Mouse (Mus musculus) stomach, postnatal 0 days (tissue): Measurements from ENCODE around the gene Nono. TPM values are rescaled to one million over a fixed set of nuclear protein-coding genes. Genes with fewer than 3 reads are reported as not detected.
"Not testable (repeated sequence)": the region's sequence is repeated elsewhere in the genome, so short reads cannot be mapped to it uniquely, and the experiment has no call there.

ENCODE experiments used
- ATAC-seq: fragments of 200-750 bp; cut with Nextera tagmentation; 2 replicates; pipeline ENCODE4 v1.8.0; 2017; ENCODE audit not compliant: low FRiP score, low TSS enrichment
- DNase-seq: peaks from one replicate; pipeline ENCODE4 v3.0.0-alpha.2; 2016; ENCODE audit warnings: low spot score
- H3K27ac ChIP-seq: fragments of 300-500 bp; sonication (generic); replicated peaks from 2 replicates; pipeline ENCODE4 v1.5.1; 2014; ENCODE audit warnings: mild to moderate bottlenecking, control low read depth
- H3K27me3 ChIP-seq: fragments of 300-500 bp; sonication (generic); 2 replicates; pipeline ENCODE4 v1.6.1; 2014; ENCODE audit warnings: low read length; ENCODE audit not compliant: control insufficient read depth, insufficient read depth
- H3K36me3 ChIP-seq: fragments of 300-500 bp; sonication (generic); 2 replicates; pipeline ENCODE4 v1.6.1; 2014; ENCODE audit warnings: low read length, mixed read lengths; ENCODE audit not compliant: control insufficient read depth, insufficient read depth
- H3K4me1 ChIP-seq: fragments of 300-500 bp; sonication (generic); replicated peaks from 2 replicates; pipeline ENCODE4 v1.6.1; 2014; ENCODE audit warnings: antibody characterized with exemption; ENCODE audit not compliant: control insufficient read depth, insufficient read depth
- H3K4me2 ChIP-seq: fragments of 300-500 bp; sonication (generic); replicated peaks from 2 replicates; pipeline ENCODE4 v1.6.1; 2014; ENCODE audit warnings: low read depth, mild to moderate bottlenecking, control low read depth, moderate library complexity
- H3K4me3 ChIP-seq: fragments of 300-500 bp; sonication (generic); 2 replicates; pipeline ENCODE4 v1.5.1; 2014; ENCODE audit warnings: low read depth, low read length, control low read depth
- H3K9ac ChIP-seq: fragments of 300-500 bp; sonication (generic); 2 replicates; pipeline ENCODE4 v1.6.1; 2014; ENCODE audit warnings: mild to moderate bottlenecking, low read length, control low read depth, mixed read lengths
- H3K9me3 ChIP-seq: fragments of 300-500 bp; sonication (generic); 2 replicates; pipeline ENCODE4 v1.6.1; 2016; ENCODE audit warnings: low read length; ENCODE audit not compliant: control insufficient read depth
- CTCF ChIP-seq: IDR thresholded peaks from 2 replicates; pipeline ENCODE4 v1.5.1; 2016; ENCODE audit warnings: antibody characterized with exemption, low read depth, mild to moderate bottlenecking, moderate library complexity
- EP300 ChIP-seq: optimal IDR thresholded peaks from 2 replicates; pipeline ENCODE3; 2016; ENCODE audit warnings: antibody characterized with exemption
- WGBS: fragments of 180-500 bp; shearing (Covaris S2); extraction: QIAGEN DNeasy Blood & Tissue Kit; methylation state at CpG from one replicate; pipeline ENCODE4 v1.1.7; 2014; 5-methylcytosine and 5-hydroxymethylcytosine counted together
- polyA plus RNA-seq: library from polyadenylated mRNA; unstranded; fragments of >200 nt; fragmentation: Nextera tagmentation; extraction: Ambion mirVana; gene quantifications from 2 replicates; pipeline ENCODE4 v1.2.1, GENCODE M21; 2015

The Nono gene
- polyA plus RNA-seq, 1 experiment from 2014 or later, result 107 TPM

DNA sequence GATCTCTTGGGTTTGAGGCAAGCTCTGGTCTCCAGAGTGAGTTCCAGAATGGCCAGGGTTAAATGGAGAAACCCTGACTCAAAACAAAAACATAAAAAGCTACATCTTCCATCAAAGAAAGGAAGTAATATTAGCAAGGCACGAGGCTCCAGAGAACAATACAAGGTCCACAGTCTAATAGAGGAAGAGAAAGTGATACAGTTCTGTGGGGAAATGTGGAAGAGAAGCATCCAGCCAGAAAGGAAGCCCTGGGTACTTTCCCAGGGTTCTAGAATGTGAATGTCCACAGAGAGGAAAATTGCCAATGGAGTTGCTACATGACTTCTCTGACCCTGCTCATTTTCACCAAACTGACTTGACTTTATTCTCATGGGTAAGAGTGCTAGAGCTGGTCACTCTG is 22.0 kb downstream of the Nono start:
- no peak for ATAC-seq
- no peak overlapping the region for H3K4me2 ChIP-seq
- no peak overlapping the region for H3K27ac ChIP-seq
- H3K27me3 ChIP-seq, result no peaks in the 10 kb centered on the region
- H3K9ac ChIP-seq, result no peak overlapping the region
- H3K9me3 ChIP-seq, result no peaks in the 10 kb centered on the region
- H3K36me3 ChIP-seq, result no peaks in the 10 kb centered on the region
- H3K4me1 ChIP-seq, result no peaks in the 10 kb centered on the region
- WGBS, result 38% methylated on average over 1 of the region's 1 CpGs
- H3K4me3 ChIP-seq, result no peak overlapping the region
- TF ChIP-seq CTCF (no peak), EP300 (no peak)
- DNase-seq, result no peak

GRCm38 (mm10) chrX:101451591-101451990 is 22.5 kb downstream of the Nono start:
- H3K9ac ChIP-seq, result no peak overlapping the region
- H3K9me3 ChIP-seq, result no peaks in the 10 kb centered on the region
- ATAC-seq (no peak), DNase-seq (no peak)
- no peak overlapping the region for H3K27ac ChIP-seq
- H3K4me3 ChIP-seq, result no peak overlapping the region
- TF ChIP-seq CTCF, result no peak
- no peak for TF ChIP-seq EP300
- H3K36me3 ChIP-seq, result no peaks in the 10 kb centered on the region
- WGBS, result 81% methylated on average over 3 of the region's 3 CpGs
- no peaks in the 10 kb centered on the region for H3K4me1 ChIP-seq
- H3K4me2 ChIP-seq, result no peak overlapping the region
- no peaks in the 10 kb centered on the region for H3K27me3 ChIP-seq

DNA sequence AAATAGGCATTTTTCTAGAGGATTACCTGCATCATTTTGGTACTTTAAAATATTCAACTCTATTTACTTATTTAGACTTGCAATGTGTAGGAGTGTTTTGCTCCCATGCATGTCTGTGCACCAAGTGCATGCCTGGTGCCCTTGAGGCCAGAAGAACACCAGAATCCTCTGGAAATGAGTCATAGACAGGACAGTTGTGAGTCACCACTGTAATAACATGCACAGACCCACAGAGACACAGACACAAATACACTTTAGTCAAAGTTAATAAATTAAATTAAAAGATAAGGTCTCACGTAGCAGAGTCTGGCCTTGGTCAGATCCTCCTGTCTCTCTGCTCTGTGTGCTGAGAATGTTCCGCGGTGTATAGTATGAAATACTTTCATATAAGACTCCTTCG is 43.1 kb downstream of the Nono start:
- Histone ChIP-seq H3K4me1 (no peaks in the 10 kb centered on the region), H3K27ac (no peak overlapping the region), H3K4me2 (no peak overlapping the region), H3K36me3 (no peaks in the 10 kb centered on the region), H3K4me3 (no peak overlapping the region), H3K27me3 (no peaks in the 10 kb centered on the region), H3K9ac (no peak overlapping the region), H3K9me3 (no peaks in the 10 kb centered on the region)
- TF ChIP-seq CTCF, result no peak
- TF ChIP-seq EP300, result no peak
- DNase-seq (no peak), ATAC-seq (no peak)
- WGBS, result 85% methylated on average over 4 of the region's 4 CpGs

- Histone ChIP-seq H3K36me3 (no peaks in the 10 kb centered on the region), H3K4me1 (no peaks in the 10 kb centered on the region), H3K9me3 (no peaks in the 10 kb centered on the region), H3K4me2 (no peak overlapping the region), H3K27me3 (no peaks in the 10 kb centered on the region), H3K27ac (no peak overlapping the region), H3K4me3 (no peak overlapping the region), H3K9ac (no peak overlapping the region)
- DNase-seq, result no peak
- 76% methylated on average over 6 of the region's 6 CpGs for WGBS
- ATAC-seq, result no peak
- TF ChIP-seq CTCF, result no peak
- TF ChIP-seq EP300, result no peak
Measured at GRCm38 (mm10) chrX:101481604-101482350, 52.7 kb downstream of the Nono start.

DNA sequence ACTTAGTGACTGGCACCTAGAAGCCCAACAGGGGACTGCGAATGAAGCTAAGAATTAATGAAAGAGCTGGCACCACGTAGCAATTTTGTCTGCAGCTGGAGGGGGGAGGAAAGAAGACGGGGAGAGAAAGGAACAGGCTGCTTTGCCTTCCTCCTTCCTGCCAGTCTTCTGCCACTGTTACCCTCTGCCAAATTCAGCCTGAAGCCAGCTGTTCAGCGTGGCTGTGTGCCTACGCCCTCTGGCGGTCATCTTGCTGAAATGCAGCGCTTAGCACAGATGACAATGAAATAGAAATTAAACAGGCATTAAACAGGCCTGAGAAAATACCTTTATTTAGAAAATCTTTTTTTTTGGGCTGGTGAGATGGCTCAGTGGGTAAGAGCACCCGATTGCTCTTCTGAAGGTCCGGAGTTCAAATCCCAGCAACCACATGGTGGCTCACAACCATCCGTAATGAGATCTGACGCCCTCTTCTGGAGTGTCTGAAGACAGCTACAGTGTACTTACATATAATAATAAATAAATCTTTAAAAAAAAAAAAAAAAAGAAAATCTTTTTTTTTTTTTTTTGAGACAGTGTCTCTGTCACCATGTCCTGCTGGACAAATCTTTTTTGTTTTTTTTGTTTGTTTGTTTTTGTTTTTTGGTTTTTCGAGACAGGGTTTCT is 57.5 kb downstream of the Nono start:
- H3K36me3 ChIP-seq, H3K9me3 ChIP-seq, H3K4me2 ChIP-seq, H3K4me3 ChIP-seq, H3K4me1 ChIP-seq, ATAC-seq, H3K9ac ChIP-seq, H3K27me3 ChIP-seq, H3K27ac ChIP-seq: not testable (repeated sequence)
- peak; percentile 82 for TF ChIP-seq CTCF
- 25% methylated on average over 10 of the region's 12 CpGs for WGBS
- DNase-seq, result peak; percentile 36

Other genes starting within 250 kb of the Nono start
- gene Snx12, start 206.8 kb upstream of the Nono start, polyA plus RNA-seq, result 35.7 and 40.0 TPM in 2 replicates
- 0.91 and 0.97 TPM in 2 replicates for gene Foxo4, start 174.8 kb upstream of the Nono start, polyA plus RNA-seq
- not detected in 2 replicates for gene Gm614, start 165.3 kb upstream of the Nono start, polyA plus RNA-seq
- gene Il2rg, start 161.1 kb upstream of the Nono start, polyA plus RNA-seq, result 3.3 and 3.8 TPM in 2 replicates
- gene Gm20489, start 160.3 kb upstream of the Nono start, polyA plus RNA-seq, result not detected in 2 replicates
- 10.1 and 11.7 TPM in 2 replicates for gene Med12, start 155.3 kb upstream of the Nono start, polyA plus RNA-seq
- gene Nlgn3, start 130.2 kb upstream of the Nono start, polyA plus RNA-seq, result 1.7 TPM in 2 replicates
- gene Gjb1, start 52.9 kb upstream of the Nono start, polyA plus RNA-seq, result 49.0 and 52.2 TPM in 2 replicates
- gene Zmym3, start 8.5 kb upstream of the Nono start, polyA plus RNA-seq, result 12.2 and 13.2 TPM in 2 replicates
- 1.2 and 1.8 TPM in 2 replicates for gene Itgb1bp2, start 19.8 kb downstream of the Nono start, polyA plus RNA-seq
- 3.5 and 3.6 TPM in 2 replicates for gene Taf1, start 103.4 kb downstream of the Nono start, polyA plus RNA-seq
- gene Ogt, start 210.7 kb downstream of the Nono start, polyA plus RNA-seq, result 41.1 and 48.2 TPM in 2 replicates